Mouse (Mus musculus) gastrocnemius, postnatal 10 days (tissue): ENCODE results near the gene Cdkal1. TPM values are rescaled to one million over a fixed set of nuclear protein-coding genes. Genes with fewer than 3 reads are reported as not detected.

Experiments
- DNase-seq: peaks from one replicate; pipeline ENCODE4 v3.0.0; 2021; ENCODE audit warnings: mixed read lengths
- total RNA-seq, 2 experiments: library from RNA; stranded (reverse); gene quantifications; 2 replicates each; pipeline ENCODE4 v1.2.3; 2021

Cdkal1 gene
- total RNA-seq, 2 experiments from 2014 or later: 28.5 to 29.4 TPM

GRCm38 (mm10) chr13:29403217-29403616, 452.3 kb downstream of the Cdkal1 start:
- DNase-seq: no peak

- no peak for DNase-seq
Measured at GRCm38 (mm10) chr13:29402526-29403040, 452.9 kb downstream of the Cdkal1 start.

- DNase-seq: no peak
Measured at GRCm38 (mm10) chr13:29399908-29400307, 455.6 kb downstream of the Cdkal1 start.

- DNase-seq: no peak
Measured at GRCm38 (mm10) chr13:29398456-29398855, 457.0 kb downstream of the Cdkal1 start.

GRCm38 (mm10) chr13:29395694-29396093, 459.8 kb downstream of the Cdkal1 start:
- DNase-seq: no peak

- no peak for DNase-seq
Measured at GRCm38 (mm10) chr13:29390025-29390424, 465.4 kb downstream of the Cdkal1 start.

GRCm38 (mm10) chr13:29388918-29389317, 466.6 kb downstream of the Cdkal1 start:
- no peak for DNase-seq

- DNase-seq: no peak
Measured at GRCm38 (mm10) chr13:29377572-29377971, 477.9 kb downstream of the Cdkal1 start.

GRCm38 (mm10) chr13:29371916-29372315, 483.6 kb downstream of the Cdkal1 start:
- DNase-seq: no peak

- DNase-seq: no peak
Measured at GRCm38 (mm10) chr13:29371466-29371771, 484.1 kb downstream of the Cdkal1 start.

GRCm38 (mm10) chr13:29370731-29371465, 484.6 kb downstream of the Cdkal1 start:
- no peak for DNase-seq

GRCm38 (mm10) chr13:29368806-29369205, 486.7 kb downstream of the Cdkal1 start:
- DNase-seq: no peak

- no peak for DNase-seq
Measured at GRCm38 (mm10) chr13:29364901-29365625, 490.4 kb downstream of the Cdkal1 start.

GRCm38 (mm10) chr13:29364009-29364408, 491.5 kb downstream of the Cdkal1 start:
- DNase-seq: no peak

- no peak for DNase-seq
Measured at GRCm38 (mm10) chr13:29361842-29362241, 493.6 kb downstream of the Cdkal1 start.

- DNase-seq: no peak
Measured at GRCm38 (mm10) chr13:29360899-29361298, 494.6 kb downstream of the Cdkal1 start.

- DNase-seq: no peak
Measured at GRCm38 (mm10) chr13:29359341-29359740, 496.1 kb downstream of the Cdkal1 start.

- DNase-seq: no peak
Measured at GRCm38 (mm10) chr13:29357483-29357882, 498.0 kb downstream of the Cdkal1 start.

- DNase-seq: no peak
Measured at GRCm38 (mm10) chr13:29356158-29356485, 499.4 kb downstream of the Cdkal1 start.

GRCm38 (mm10) chr13:29355484-29356157, 499.9 kb downstream of the Cdkal1 start:
- DNase-seq: no peak

GRCm38 (mm10) chr13:29354943-29355342, 500.5 kb downstream of the Cdkal1 start:
- no peak for DNase-seq

GRCm38 (mm10) chr13:29353888-29354415, 501.5 kb downstream of the Cdkal1 start:
- no peak for DNase-seq
